ENCODE assay signal across 8 mouse cellular contexts in genomic region chr4:84884111-84884538, GRCm38 (mm10). TPM values are rescaled to one million over a fixed set of nuclear protein-coding genes. Genes with fewer than 3 reads are reported as not detected.
DNase-seq lines count a peak whose midpoint lies in the region; ATAC-seq and TF ChIP-seq lines count a peak whose summit lies in the region.

Cntln (plus strand) TSS chr4:84884309.

- peak within 1 kb of the TSS; percentile 71 for H3K4me2 ChIP-seq in lung, embryonic 14.5 days

- DNase-seq in MN1 (ENCODE audit: low spot score) = peak; percentile 82
- peak; percentile 93 for DNase-seq in cerebellum, adult 8-10 months
- peak; percentile 96 for DNase-seq in forelimb bud, embryonic 11.5 days (ENCODE audit: low read depth, low spot score)
- DNase-seq in layer of hippocampus, adult 8-10 months (ENCODE audit: low spot score in 2 of 2) = peak; percentile 85 to 93
- peak; percentile 98 for DNase-seq in lung, embryonic 14.5 days
- peak; percentile 96 for DNase-seq in testis, postnatal 14 days (ENCODE audit: low spot score)

- 0 out of 2 replicates have a peak, but pooled peaks cover 5% of the 10 kb centered on the region for H3K36me3 ChIP-seq in lung, embryonic 14.5 days (ENCODE audit: insufficient read depth)

- peaks cover 2% of the 10 kb centered on the region; the same call in 1 of the 2 replicates for H3K4me1 ChIP-seq in lung, embryonic 14.5 days (ENCODE audit: insufficient read depth)

- TF ChIP-seq CTCF in lung, embryonic 14.5 days (IDR thresholded peaks at IDR 0.05; ENCODE audit: low read depth) = 0 out of 2 replicates have a peak, but pooled peaks have one; percentile 19

- peak within 1 kb of the TSS; percentile 93 for H3K27ac ChIP-seq in lung, embryonic 14.5 days (ENCODE audit: low read depth)

- 0 out of 2 replicates have a peak, but pooled peaks cover 4% of the 10 kb centered on the region for H3K9me3 ChIP-seq in lung, embryonic 14.5 days (ENCODE audit: low read depth, low read length)

- ATAC-seq in hematopoietic stem cell, adult 5-6 weeks (replicated peaks in 1 of 2; ENCODE audit: insufficient read depth in 1 of 2, low FRiP score in 2 of 2, low TSS enrichment in 1 of 2, low read depth in 1 of 2, poor library complexity in 2 of 2, severe bottlenecking in 2 of 2) = peak; percentile 88
- ATAC-seq in lung, embryonic 14.5 days (ENCODE audit: insufficient read depth) = peak; percentile 98
- 0 out of 2 replicates have a peak, but pooled peaks have one; percentile 23 for ATAC-seq in neutrophil, adult 5-6 weeks (ENCODE audit: extremely low read depth, insufficient number of reproducible peaks, low FRiP score, poor library complexity, severe bottlenecking)

- under 1% methylated on average over 50 of the region's 50 CpGs for WGBS in lung, embryonic 14.5 days

- peak within 1 kb of the TSS; percentile 97 for H3K9ac ChIP-seq in lung, embryonic 14.5 days

- peak within 1 kb of the TSS; percentile 79 for H3K4me3 ChIP-seq in lung, embryonic 14.5 days (ENCODE audit: low read depth, low read length)

- H3K27me3 ChIP-seq in lung, embryonic 14.5 days (ENCODE audit: insufficient read depth, low read length) = no peaks in the 10 kb centered on the region

RNA-seq across cellular contexts. Expression of gene Cntln, which starts in this region (rescaled TPM):
- 67.9 and 75.9 TPM in 2 replicates for total RNA-seq in hematopoietic stem cell, adult 5-6 weeks (2017)
- total RNA-seq in layer of hippocampus, adult 8-10 months (2022) = 1 to 10 TPM; 6.8 to 8.0 (median 7.5) TPM
- polyA plus RNA-seq in lung, embryonic 14.5 days (2014; fragmentation: Nextera tagmentation; extraction: Ambion mirVana) = 15.6 and 16.0 TPM in 2 replicates
- total RNA-seq in neutrophil, adult 5-6 weeks (2017) = 2.4 and 2.8 TPM in 2 replicates

Comparison
In these comparisons a context has a peak if more than half of its experiments do, and no peak if none do; other contexts are left out.
1. Peak in every context shown above with its lines: DNase-seq, ATAC-seq, H3K4me3 ChIP-seq and H3K27ac ChIP-seq.
2. ATAC-seq: peak in every context shown above with its lines; median percentile 98 in lung, embryonic 14.5 days; 88 in hematopoietic stem cell, adult 5-6 weeks; 23 in neutrophil, adult 5-6 weeks.